Mouse (Mus musculus) lung, postnatal 25 days (tissue): ENCODE data around the gene Lamc1.
"Not testable (repeated sequence)": the region's sequence is repeated elsewhere in the genome, so short reads cannot be mapped to it uniquely, and the experiment has no call there.

Experiments
- DNase-seq: peaks from one replicate; pipeline ENCODE4 v3.0.0; 2022; ENCODE audit warnings: low spot score

Gene Lamc1

GRCm38 (mm10) chr1:153332444-153333295 is at the start of gene Lamc1:
Gene Lamc1 (minus strand): TSS chr1:153332786.
- DNase-seq = peak; percentile 90

DNA sequence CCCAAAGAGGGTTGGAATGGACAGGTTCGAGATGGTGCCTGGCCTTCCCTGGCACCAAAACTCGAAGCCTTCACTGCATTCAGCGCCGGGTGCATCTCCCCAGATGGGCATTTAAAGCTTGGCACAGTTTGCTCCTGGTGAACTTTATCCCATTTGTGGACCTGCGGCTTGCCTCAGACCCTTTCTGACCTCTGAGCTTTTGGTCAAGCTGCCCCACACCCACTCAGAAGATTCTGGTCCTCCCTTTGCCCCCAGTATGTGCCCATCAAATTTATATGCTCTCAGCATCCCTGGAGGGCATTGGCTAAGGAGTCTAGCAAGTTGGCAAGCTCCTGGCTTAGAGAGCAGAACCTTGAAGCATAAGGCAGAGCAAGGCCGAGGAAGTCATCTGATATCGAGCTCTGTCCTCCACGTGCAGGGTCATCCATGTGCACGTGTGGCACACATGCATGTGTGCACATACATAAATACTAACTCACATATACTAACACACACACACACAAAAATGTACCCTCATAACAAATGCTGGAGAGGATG is 48.2 kb upstream of the Lamc1 start:
- no peak for DNase-seq

GRCm38 (mm10) chr1:153379832-153380231 is 47.2 kb upstream of the Lamc1 start:
- DNase-seq = no peak

DNA sequence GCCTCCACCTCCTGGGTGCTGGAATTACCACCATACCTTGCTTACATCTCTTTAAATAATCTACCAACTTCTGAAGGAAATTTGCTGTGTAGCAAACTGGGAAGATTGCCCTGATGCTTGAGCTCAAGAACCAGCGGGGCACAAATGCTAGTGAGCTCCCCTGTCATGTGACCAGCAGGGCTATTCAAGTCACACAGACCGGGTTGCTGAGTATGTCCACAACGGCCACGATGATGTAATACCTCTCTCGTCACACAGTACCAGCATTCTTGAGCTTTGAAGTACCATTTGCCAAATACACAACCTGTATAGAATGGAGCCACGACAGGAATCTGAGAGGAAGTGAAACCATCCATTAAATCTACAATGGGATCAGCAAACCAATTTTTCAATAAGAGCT is 46.0 kb upstream of the Lamc1 start:
- DNase-seq = peak; percentile 48

DNA sequence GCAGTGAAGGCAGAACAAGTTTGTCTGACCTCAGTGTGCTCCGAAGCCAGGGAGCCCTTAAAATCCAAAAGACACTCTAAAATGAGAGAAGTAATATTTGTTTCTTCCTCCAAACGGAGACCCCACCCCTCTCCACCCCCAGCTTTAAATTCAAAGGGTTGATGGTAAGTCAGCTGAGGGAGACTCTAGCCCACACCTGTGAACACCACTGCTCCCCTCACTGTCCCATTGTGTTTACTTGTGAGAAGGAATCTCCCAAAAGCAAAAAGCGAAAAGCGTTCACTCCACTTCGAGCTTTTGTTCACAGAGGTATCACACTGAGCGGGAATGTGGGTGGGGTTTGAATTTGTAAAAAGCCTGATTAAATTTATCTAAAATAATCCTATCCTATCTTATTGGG is 43.9 kb upstream of the Lamc1 start:
- no peak for DNase-seq

- no peak for DNase-seq
These were observed 41.5 kb upstream of the Lamc1 start for GRCm38 (mm10) chr1:153374136-153374535.

DNA sequence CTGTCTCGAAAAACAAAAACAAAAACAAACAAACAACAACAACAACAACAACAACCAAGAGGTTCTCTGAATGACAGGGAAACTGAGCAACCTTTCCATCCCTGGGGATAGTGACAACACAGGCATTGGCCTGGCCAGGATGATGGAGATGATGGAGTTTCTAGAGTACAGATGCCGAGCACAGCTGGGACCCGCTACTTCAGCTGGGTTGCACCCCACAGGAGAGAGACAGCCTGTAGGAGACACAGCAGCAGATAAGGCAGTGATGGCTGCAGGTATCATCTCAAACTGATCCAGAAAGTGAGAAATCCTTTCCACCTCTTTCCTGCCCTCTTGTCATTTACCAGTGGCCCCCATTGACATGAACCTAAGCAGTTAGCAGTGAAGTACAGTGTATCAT is 39.3 kb upstream of the Lamc1 start:
- DNase-seq = no peak

DNA sequence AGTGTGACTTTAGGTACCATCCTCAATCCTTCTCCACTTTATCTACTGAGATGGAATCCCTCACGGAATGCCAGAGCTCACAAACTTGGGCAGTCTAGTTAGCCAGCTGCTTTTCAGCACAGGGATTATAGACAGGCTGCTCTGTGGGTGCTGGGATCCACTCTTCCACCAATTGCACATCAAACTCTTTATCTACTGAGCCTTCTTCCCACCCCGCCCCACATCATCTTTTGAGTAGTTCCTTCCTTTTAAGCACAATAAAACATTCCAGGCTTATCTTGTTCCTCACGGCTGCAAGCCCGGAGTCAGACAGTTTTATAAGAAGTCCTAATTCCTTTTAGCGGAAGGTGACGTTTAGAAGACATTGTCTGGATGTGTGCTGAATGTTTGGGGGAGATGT is 36.4 kb upstream of the Lamc1 start:
- no peak for DNase-seq

GRCm38 (mm10) chr1:153367048-153367447 is 34.5 kb upstream of the Lamc1 start:
- peak; percentile 65 for DNase-seq

- no peak for DNase-seq
These were observed 29.3 kb upstream of the Lamc1 start for GRCm38 (mm10) chr1:153361926-153362325.

DNA sequence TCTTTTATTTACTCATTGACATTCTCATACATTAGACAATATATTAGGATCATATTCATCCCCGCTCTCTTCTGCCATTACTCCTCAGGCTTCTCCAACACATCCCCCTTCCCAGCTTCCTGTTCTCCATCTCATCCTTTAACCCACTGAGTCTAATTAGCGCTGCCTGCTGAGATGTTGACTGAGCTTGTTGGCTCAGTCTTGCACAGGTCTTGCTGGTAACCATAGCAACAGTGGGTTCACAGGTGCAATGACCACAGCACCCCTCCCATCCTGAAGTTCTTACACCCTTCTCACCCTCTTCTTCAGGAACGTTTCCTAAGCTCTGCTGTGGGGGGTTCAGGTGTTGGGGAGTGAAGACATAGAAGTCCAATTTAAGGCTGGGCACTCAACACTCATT is 28.0 kb upstream of the Lamc1 start:
- no peak for DNase-seq

DNA sequence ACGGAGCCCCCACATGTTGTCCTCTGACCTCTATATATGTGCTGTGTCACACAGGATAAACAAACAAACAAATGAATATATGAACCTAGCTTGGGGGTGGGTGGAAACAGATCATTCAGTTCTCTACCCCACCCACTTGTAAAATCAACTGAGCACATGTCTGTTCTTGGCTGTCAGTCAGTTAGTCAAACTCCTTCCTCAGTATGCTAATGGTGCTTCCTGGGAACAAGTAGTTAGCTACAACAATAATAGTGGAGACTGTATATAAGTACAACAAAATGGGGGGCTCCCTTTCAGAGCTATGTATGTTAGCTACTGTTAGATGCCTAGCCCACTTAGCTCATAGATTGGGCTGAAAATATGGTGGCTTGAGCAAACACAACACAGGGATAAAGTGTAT is 24.6 kb upstream of the Lamc1 start:
- DNase-seq = no peak

DNA sequence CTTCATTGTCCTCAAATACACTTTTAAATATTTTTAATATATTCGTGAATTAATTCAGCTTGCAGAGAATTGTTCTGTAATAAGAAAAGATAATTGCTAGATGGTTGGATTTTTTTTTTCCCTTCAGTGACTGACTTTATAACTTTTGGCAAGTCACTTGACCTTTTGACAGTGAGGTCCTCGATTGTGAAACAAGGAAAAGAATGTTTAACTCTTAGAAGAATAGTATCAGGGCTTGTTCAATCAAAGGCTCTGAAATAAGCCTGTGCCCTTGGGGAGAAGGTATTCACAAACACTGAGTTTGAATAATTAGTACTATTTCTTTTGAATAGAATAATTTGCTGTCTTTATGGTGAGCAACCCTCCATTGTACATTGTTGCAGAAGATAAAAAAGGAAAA is 21.9 kb upstream of the Lamc1 start:
- DNase-seq = peak; percentile 50

DNA sequence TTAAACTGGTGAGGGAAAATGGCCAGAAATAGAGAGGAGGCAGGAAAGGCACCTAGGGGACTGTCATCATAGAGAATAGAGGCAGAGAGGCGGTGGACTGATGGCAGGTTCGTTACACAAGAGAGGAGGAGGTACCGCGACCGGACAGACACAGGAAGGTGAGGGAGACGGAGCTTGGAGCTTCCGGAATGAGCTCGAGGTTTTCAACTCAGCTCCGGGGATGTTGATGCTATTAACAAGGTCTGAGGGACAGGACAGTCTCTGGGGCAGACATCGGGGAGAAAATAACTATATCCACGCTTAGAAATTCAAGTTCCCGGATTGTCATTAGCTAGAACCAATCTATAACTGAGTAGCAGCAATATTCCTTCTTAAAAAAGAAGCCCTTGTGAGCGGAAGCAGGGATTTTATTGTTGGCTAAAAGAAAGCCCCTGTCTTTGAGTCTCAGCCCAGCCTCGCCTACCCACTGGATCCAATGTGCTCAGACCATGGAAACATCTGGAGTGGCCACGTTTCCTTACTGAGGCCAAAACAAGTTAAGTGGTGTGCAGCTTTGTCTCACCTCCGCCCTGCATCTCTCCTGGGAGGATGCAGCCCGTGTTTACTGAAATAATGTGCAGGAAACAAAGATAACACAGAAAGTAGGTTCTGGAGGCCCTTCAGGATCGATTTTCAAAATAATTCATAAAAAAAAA is 21.3 kb upstream of the Lamc1 start:
- no peak for DNase-seq

DNA sequence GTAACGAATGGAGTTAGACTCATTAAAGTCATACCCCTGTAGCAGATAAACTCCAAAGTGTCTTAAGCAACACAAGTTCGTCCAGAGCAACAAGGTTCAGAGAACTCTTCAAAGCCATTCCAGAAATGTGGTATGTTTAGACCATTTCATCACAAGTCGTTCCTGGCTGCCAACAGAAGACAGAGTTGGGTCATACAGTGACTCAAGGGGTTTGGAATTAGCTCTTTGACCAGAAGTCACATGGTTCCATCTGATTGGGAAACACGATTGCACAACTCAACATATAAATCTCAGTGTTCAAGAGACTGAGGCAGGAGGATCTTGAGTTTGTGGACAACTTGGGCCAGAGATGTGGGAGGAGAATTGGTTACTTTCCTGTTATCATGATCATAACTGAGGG is 18.4 kb upstream of the Lamc1 start:
- DNase-seq = peak; percentile 70

DNA sequence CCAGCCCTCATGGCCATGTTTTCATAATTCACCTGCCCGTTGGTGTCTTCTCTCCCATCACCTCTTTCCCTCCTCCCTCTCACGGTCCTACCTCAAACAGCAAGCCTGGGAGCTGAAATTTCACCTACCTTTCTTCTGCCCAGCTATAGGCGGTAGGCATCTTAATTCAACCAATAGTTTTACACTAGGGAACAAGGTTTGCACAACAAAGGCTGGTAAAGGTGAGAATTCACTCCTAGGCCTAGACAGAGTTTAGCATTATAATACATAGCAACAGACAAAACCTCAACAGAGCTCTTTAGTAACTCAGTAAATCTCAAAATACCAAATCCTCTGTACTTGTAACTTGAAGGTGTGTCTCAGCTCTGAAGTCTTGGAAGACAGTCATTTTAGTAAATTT is 15.1 kb upstream of the Lamc1 start:
- no peak for DNase-seq

GRCm38 (mm10) chr1:153347040-153347439 is 14.5 kb upstream of the Lamc1 start:
- no peak for DNase-seq

- no peak for DNase-seq
These were observed 13.2 kb upstream of the Lamc1 start for GRCm38 (mm10) chr1:153345699-153346291.

- no peak for DNase-seq
These were observed 12.4 kb upstream of the Lamc1 start for GRCm38 (mm10) chr1:153345002-153345401.

DNA sequence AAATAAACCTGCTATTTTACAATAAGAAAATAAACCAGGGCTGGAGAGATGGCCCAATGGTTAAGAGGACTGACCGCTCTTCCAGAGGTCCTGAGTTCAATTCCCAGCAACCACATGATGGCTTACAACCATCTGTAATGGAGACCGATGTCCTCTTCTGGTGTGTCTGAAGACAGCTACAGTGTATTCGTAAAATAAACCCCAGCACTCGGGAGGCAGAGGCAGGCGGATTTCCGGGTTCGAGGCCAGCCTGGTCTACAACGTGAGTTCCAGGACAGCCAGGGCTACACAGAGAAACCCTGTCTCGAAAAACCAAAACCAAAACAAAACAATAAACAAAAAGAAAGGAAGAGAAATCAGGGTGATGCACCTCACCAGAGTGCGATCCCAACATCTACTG is 2.9 kb upstream of the Lamc1 start:
- not testable (repeated sequence) for DNase-seq

DNA sequence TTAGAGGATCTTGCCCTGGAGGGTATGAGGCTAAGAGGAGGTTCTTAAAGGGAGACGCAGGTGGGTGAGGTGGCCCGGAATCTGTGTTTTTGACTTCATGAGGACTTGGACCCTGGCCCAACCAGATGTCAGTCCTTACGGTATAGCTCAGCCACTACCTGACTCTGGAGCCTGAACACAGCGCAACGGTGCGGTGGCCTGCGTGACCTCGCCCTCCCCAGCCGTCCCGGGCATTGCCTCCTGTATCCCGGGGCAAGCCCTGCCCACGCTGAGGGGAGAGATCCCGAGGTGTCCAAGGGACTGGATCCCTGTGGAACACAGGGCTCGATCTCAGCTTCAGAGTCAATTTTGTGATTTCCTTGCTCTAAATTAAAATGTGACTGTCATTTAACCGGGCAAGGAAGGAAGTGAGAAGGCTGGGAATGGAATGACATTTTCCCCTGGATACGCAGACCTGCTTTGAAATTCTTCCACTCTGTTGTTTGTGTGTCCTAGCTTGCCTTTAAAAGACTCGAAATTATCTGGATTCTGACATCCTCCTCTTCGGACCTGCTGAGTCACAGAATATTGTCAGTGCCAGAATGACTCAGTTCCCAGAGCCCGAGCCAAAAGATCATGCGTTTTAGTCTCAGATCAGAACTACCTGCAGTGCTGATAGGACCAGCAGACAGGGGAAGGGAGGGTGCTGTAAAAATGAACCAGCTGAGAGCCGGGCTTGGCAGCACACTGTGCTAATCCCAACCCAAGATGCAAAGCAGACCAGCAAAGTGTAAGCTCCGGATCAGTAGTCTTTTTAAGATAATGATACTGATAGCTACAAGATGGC is 923 bp upstream of the Lamc1 start:
- peak; percentile 41 for DNase-seq
